9 mouse cellular contexts compared by ENCODE assay signal in genomic region chr3:126575927-126576326, GRCm38 (mm10). TPM values are rescaled to one million over a fixed set of nuclear protein-coding genes. Genes with fewer than 3 reads are reported as not detected.
DNase-seq lines count a peak whose midpoint lies in the region; ATAC-seq and TF ChIP-seq lines count a peak whose summit lies in the region.
"Had no signal": no experiment of that assay in that cellular context is flagged by ENCODE, and none has a peak within 500 bp of the region (broad histone marks: within the 10 kb centered on the region; RNA-seq: fewer than 3 reads in every experiment).

No protein-coding gene starts in this region.

- H3K9me3 ChIP-seq in kidney, embryonic 16.5 days (ENCODE audit: low read length) = no peaks in the 10 kb centered on the region
- H3K9me3 ChIP-seq in ES-Bruce4 (replicated peaks; ENCODE audit: control insufficient read depth, insufficient read depth, low read length, poor library complexity, severe bottlenecking) = no peaks in the 10 kb centered on the region
- H3K9me3 ChIP-seq: embryonic facial prominence, embryonic 15.5 days had no signal

- TF ChIP-seq CTCF in kidney, adult 2 months (conservative IDR thresholded peaks at IDR 0.05; ENCODE audit: insufficient read depth, insufficient read length, low read depth, low read length) = peak; percentile 51
- peak; percentile 31 for TF ChIP-seq CTCF in ES-Bruce4 (IDR thresholded peaks at IDR 0.05; ENCODE audit: low read depth, low read length)
- peak; percentile 18; the same call in 1 of the 2 replicates for TF ChIP-seq CTCF in cortical plate, adult 2 months (IDR thresholded peaks at IDR 0.05; ENCODE audit: extremely low read depth, insufficient read depth, low read length)

- no peak overlapping the region for H3K4me3 ChIP-seq in kidney, adult 2 months (ENCODE audit: insufficient read depth, low read depth, low read length)
- H3K4me3 ChIP-seq in kidney, embryonic 16.5 days (ENCODE audit: low read length) = no peak overlapping the region
- H3K4me3 ChIP-seq in ES-Bruce4 (ENCODE audit: low read depth, low read length) = no peak overlapping the region
- H3K4me3 ChIP-seq in cortical plate, adult 2 months (ENCODE audit: insufficient read depth, low read length) = no peak overlapping the region
- H3K4me3 ChIP-seq: embryonic facial prominence, embryonic 15.5 days had no signal

- H3K9ac ChIP-seq in kidney, embryonic 16.5 days (replicated peaks; ENCODE audit: low read length) = no peak overlapping the region
- no peak overlapping the region for H3K9ac ChIP-seq in ES-Bruce4 (ENCODE audit: low read depth, poor library complexity, severe bottlenecking)
- H3K9ac ChIP-seq: embryonic facial prominence, embryonic 15.5 days had no signal

- no peak overlapping the region for H3K4me2 ChIP-seq in kidney, embryonic 16.5 days (replicated peaks; ENCODE audit: low read depth, low read length)
- H3K4me2 ChIP-seq: embryonic facial prominence, embryonic 15.5 days had no signal

- 68% methylated on average over 2 of the region's 2 CpGs for WGBS in kidney, adult 2 months
- WGBS in kidney, embryonic 16.5 days = 54% methylated on average over 2 of the region's 2 CpGs

- TF ChIP-seq POLR2A in kidney, adult 2 months (IDR thresholded peaks at IDR 0.05; ENCODE audit: low read depth, low read length) = no peak
- TF ChIP-seq POLR2A in ES-Bruce4 (IDR thresholded peaks at IDR 0.05; ENCODE audit: insufficient read depth, low read length) = no peak
- TF ChIP-seq POLR2A in cortical plate, adult 2 months (IDR thresholded peaks at IDR 0.05; ENCODE audit: extremely low read depth, insufficient read depth, low read length) = no peak

- no peak overlapping the region for H3K27ac ChIP-seq in kidney, adult 2 months (ENCODE audit: insufficient read depth, low read depth, low read length)
- no peak overlapping the region for H3K27ac ChIP-seq in kidney, embryonic 16.5 days (ENCODE audit: low read length)
- no peak overlapping the region for H3K27ac ChIP-seq in ES-Bruce4 (ENCODE audit: insufficient read depth, low read length)
- H3K27ac ChIP-seq in cortical plate, adult 2 months (ENCODE audit: insufficient read depth, low read length) = no peak overlapping the region
- H3K27ac ChIP-seq: embryonic facial prominence, embryonic 15.5 days had no signal

- DNase-seq in kidney, adult 2 months = peak; percentile 31
- DNase-seq in mesoderm, embryonic 11.5 days (ENCODE audit: low read depth, low spot score) = peak; percentile 27
- DNase-seq in layer of hippocampus, adult 9-11 months = no peak
- no peak for DNase-seq in testis, postnatal 10 days (ENCODE audit: low spot score)
- no peak for DNase-seq in neural tube, embryonic 10.5 days (ENCODE audit: extremely low spot score, low spot score)

- ATAC-seq in kidney, embryonic 16.5 days (ENCODE audit: low FRiP score, low TSS enrichment) = no peak

- no peaks in the 10 kb centered on the region for H3K36me3 ChIP-seq in kidney, adult 2 months (ENCODE audit: control insufficient read depth, insufficient read depth, low read length)
- no peaks in the 10 kb centered on the region for H3K36me3 ChIP-seq in kidney, embryonic 16.5 days (ENCODE audit: insufficient read depth, low read length)
- no peaks in the 10 kb centered on the region for H3K36me3 ChIP-seq in ES-Bruce4 (ENCODE audit: control insufficient read depth, insufficient read depth, low read length, poor library complexity, severe bottlenecking)
- H3K36me3 ChIP-seq: embryonic facial prominence, embryonic 15.5 days had no signal

- no peaks in the 10 kb centered on the region for H3K4me1 ChIP-seq in kidney, adult 2 months (ENCODE audit: control insufficient read depth, insufficient read depth, low read length)
- no peaks in the 10 kb centered on the region for H3K4me1 ChIP-seq in kidney, embryonic 16.5 days (ENCODE audit: insufficient read depth, low read length)
- H3K4me1 ChIP-seq in ES-Bruce4 (ENCODE audit: control insufficient read depth, insufficient read depth, low read length) = no peaks in the 10 kb centered on the region
- H3K4me1 ChIP-seq in cortical plate, adult 2 months (ENCODE audit: control insufficient read depth, insufficient read depth, low read length) = no peaks in the 10 kb centered on the region
- H3K4me1 ChIP-seq: embryonic facial prominence, embryonic 15.5 days had no signal

- H3K27me3 ChIP-seq in kidney, adult 2 months (replicated peaks; ENCODE audit: control insufficient read depth, insufficient read depth, low read length) = no peaks in the 10 kb centered on the region
- H3K27me3 ChIP-seq in kidney, embryonic 16.5 days (ENCODE audit: insufficient read depth, low read length) = no peaks in the 10 kb centered on the region
- H3K27me3 ChIP-seq in ES-Bruce4 (ENCODE audit: control insufficient read depth, insufficient read depth, low read length, poor library complexity, severe bottlenecking) = no peaks in the 10 kb centered on the region
- H3K27me3 ChIP-seq: embryonic facial prominence, embryonic 15.5 days had no signal

- TF ChIP-seq EP300 in ES-Bruce4 (IDR thresholded peaks at IDR 0.05; ENCODE audit: insufficient read depth, low read depth, low read length) = no peak

RNA-seq across cellular contexts. Expression of gene Camk2d, which starts 20.2 kb away (rescaled TPM):
- polyA plus RNA-seq in kidney, adult 2 months (2012; rRNA removed) = 31.2 and 37.9 TPM in 2 replicates
- polyA plus RNA-seq in kidney, embryonic 16.5 days (2015; fragmentation: Nextera tagmentation; extraction: Ambion mirVana) = 23.8 and 24.9 TPM in 2 replicates
- 32.9 and 40.4 TPM in 2 replicates for polyA plus RNA-seq in ES-Bruce4 (2011; ENCODE audit: insufficient read depth, insufficient read length, low read depth, missing spikeins)
- 62.7 and 66.4 TPM in 2 replicates for polyA plus RNA-seq in cortical plate, adult 2 months (2012; rRNA removed)

Comparison
In these comparisons a context has a peak if more than half of its experiments do, and no peak if none do; other contexts are left out.
1. DNase-seq: peak in kidney, adult 2 months (single experiment) and mesoderm, embryonic 11.5 days (single experiment); none in layer of hippocampus, adult 9-11 months (single experiment), testis, postnatal 10 days (single experiment) and neural tube, embryonic 10.5 days (single experiment).
2. Peak in every context shown above with its lines, with median percentiles within 50 percentile points of each other: CTCF ChIP-seq.